Mouse (Mus musculus): Measurements from ENCODE around the gene Hist1h2ad. TPM values are rescaled to one million over a fixed set of nuclear protein-coding genes. Genes with fewer than 3 reads are reported as not detected.
"Not testable (repeated sequence)": the region's sequence is repeated elsewhere in the genome, so short reads cannot be mapped to it uniquely, and the experiment has no call there.

The Hist1h2ad gene
- 2.2 and 3.2 TPM in 2 replicates for polyA plus RNA-seq (2014; fragmentation: Nextera tagmentation; extraction: Ambion mirVana)

GRCm38 (mm10) chr13:23573898-23574524, at the start of gene Hist1h2ad, which contains the start of gene Hist1h2bf:
Hist1h2ad (plus strand) TSS chr13:23574381.
Hist1h2bf (minus strand) TSS chr13:23574196.
- Histone ChIP-seq H3K4me1 (ENCODE audit: control insufficient read depth, insufficient read depth, low read length) (peaks cover 28% of the 10 kb centered on the region), H3K27ac (ENCODE audit: low read depth, low read length) (peak within 1 kb of the TSS; percentile 93), H3K4me2 (ENCODE audit: low read length) (peak within 1 kb of the TSS; percentile 83), H3K9ac (ENCODE audit: low read length) (peak within 1 kb of the TSS; percentile 84), H3K4me3 (ENCODE audit: low read depth, low read length) (peak within 1 kb of the TSS; percentile 46)
- ATAC-seq, result peak; percentile 90
- peak; percentile 100 for DNase-seq (ENCODE audit: low spot score)
- not testable (repeated sequence) for H3K27me3 ChIP-seq (replicated peaks; ENCODE audit: control insufficient read depth, insufficient read depth, low read length); H3K9me3 ChIP-seq (replicated peaks; ENCODE audit: control insufficient read depth, low read length); H3K36me3 ChIP-seq (ENCODE audit: control insufficient read depth, insufficient read depth, low read length)
- WGBS, result under 1% methylated on average over 22 of the region's 42 CpGs

GRCm38 (mm10) chr13:23524654-23525053, 49.5 kb upstream of the Hist1h2ad start:
- Histone ChIP-seq H3K4me3 (ENCODE audit: low read depth, low read length) (no peak overlapping the region), H3K27ac (ENCODE audit: low read depth, low read length) (no peak overlapping the region), H3K4me1 (ENCODE audit: control insufficient read depth, insufficient read depth, low read length) (peaks cover 4% of the 10 kb centered on the region), H3K27me3 (replicated peaks; ENCODE audit: control insufficient read depth, insufficient read depth, low read length) (no peaks in the 10 kb centered on the region), H3K36me3 (ENCODE audit: control insufficient read depth, insufficient read depth, low read length) (no peaks in the 10 kb centered on the region), H3K9ac (ENCODE audit: low read length) (no peak overlapping the region), H3K9me3 (replicated peaks; ENCODE audit: control insufficient read depth, low read length) (no peaks in the 10 kb centered on the region), H3K4me2 (ENCODE audit: low read length) (no peak overlapping the region)
- ATAC-seq (peak; percentile 33; the same call in 1 of the 2 replicates), DNase-seq (ENCODE audit: low spot score) (peak; percentile 92)
- WGBS, result 8% methylated on average over 5 of the region's 5 CpGs

DNA sequence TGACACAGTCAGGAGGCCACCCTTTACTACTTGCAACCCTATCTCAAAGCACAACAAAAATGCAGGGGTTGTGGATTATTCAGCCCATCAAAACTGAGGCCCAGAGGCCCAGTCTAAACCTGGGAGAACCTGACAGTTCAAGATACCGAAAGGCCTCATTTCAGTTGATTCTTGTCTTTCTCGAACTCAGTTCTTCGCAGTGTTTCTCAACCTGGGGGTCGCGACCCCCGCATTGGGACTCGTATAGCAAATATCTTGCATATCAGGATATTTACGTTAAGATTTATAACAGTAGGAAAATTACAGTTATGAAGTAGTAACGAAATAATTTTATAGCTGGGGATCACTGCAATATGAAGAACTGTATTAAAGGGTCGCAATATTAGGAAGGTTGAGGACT, 48.3 kb upstream of the Hist1h2ad start:
- Histone ChIP-seq H3K27ac (ENCODE audit: low read depth, low read length) (no peak overlapping the region), H3K9me3 (replicated peaks; ENCODE audit: control insufficient read depth, low read length) (no peaks in the 10 kb centered on the region), H3K4me1 (ENCODE audit: control insufficient read depth, insufficient read depth, low read length) (peaks cover 6% of the 10 kb centered on the region), H3K4me3 (ENCODE audit: low read depth, low read length) (peak overlapping the region; percentile 40), H3K27me3 (replicated peaks; ENCODE audit: control insufficient read depth, insufficient read depth, low read length) (no peaks in the 10 kb centered on the region), H3K9ac (ENCODE audit: low read length) (peak overlapping the region; percentile 58; the same call in 1 of the 2 replicates), H3K4me2 (ENCODE audit: low read length) (peak overlapping the region; percentile 53), H3K36me3 (ENCODE audit: control insufficient read depth, insufficient read depth, low read length) (no peaks in the 10 kb centered on the region)
- 2% methylated on average over 10 of the region's 10 CpGs for WGBS
- no peak for ATAC-seq
- no peak for DNase-seq (ENCODE audit: low spot score)

DNA sequence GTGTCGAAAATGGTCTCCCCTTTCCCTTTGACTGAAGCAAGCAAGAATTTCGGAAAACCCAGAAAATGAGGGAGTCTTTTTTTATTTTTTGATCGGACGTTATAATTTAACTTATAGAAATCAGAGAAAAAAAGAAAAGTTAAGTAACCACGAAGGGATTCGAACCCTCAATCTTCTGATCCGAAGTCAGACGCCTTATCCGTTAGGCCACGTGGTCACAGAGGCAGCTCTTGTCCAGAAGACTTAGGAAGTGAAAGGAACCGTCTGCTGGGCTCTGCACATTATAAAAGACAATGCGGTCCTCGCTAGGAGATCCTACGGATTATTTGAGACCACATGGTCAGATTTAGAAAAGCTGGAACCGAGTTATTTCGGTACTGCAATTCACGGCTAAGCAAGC, 47.9 kb upstream of the Hist1h2ad start:
- H3K4me3 ChIP-seq (ENCODE audit: low read depth, low read length), result peak overlapping the region; percentile 40
- under 1% methylated on average over 17 of the region's 17 CpGs for WGBS
- peak; percentile 97 for DNase-seq (ENCODE audit: low spot score)
- H3K4me2 ChIP-seq (ENCODE audit: low read length), result peak overlapping the region; percentile 53
- H3K9ac ChIP-seq (ENCODE audit: low read length), result peak overlapping the region; percentile 58; the same call in 1 of the 2 replicates
- H3K4me1 ChIP-seq (ENCODE audit: control insufficient read depth, insufficient read depth, low read length), result peaks cover 6% of the 10 kb centered on the region
- ATAC-seq, result peak; percentile 50
- no peaks in the 10 kb centered on the region for H3K36me3 ChIP-seq (ENCODE audit: control insufficient read depth, insufficient read depth, low read length)
- H3K27me3 ChIP-seq (replicated peaks; ENCODE audit: control insufficient read depth, insufficient read depth, low read length), result no peaks in the 10 kb centered on the region
- H3K9me3 ChIP-seq (replicated peaks; ENCODE audit: control insufficient read depth, low read length), result no peaks in the 10 kb centered on the region
- H3K27ac ChIP-seq (ENCODE audit: low read depth, low read length), result peak overlapping the region; percentile 53; the same call in 1 of the 2 replicates

DNA sequence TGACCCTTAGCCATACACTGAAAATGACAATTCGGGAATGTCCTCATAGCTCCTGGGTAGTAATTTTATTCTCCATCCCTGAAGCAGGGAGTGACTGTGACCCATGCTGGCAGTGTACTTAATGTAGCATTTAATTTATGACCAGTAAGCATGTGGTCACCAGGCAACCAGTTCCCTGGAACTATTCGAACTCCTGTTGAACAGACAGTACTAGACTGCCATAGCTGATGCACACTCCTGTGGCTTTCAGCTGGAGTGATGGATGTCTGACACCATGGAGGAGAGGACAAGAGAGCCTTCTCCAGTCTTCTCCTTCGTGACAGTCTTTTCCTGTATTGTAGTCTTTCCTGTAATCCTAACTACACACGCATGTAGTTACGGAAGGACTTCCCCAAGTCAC, 45.2 kb upstream of the Hist1h2ad start:
- WGBS, result 82% methylated on average over 5 of the region's 5 CpGs
- no peak overlapping the region for H3K9ac ChIP-seq (ENCODE audit: low read length)
- H3K9me3 ChIP-seq (replicated peaks; ENCODE audit: control insufficient read depth, low read length), result no peaks in the 10 kb centered on the region
- no peak overlapping the region for H3K4me3 ChIP-seq (ENCODE audit: low read depth, low read length)
- 0 out of 2 replicates have a peak overlapping the region, but pooled peaks have one; percentile 7 for H3K4me2 ChIP-seq (ENCODE audit: low read length)
- H3K4me1 ChIP-seq (ENCODE audit: control insufficient read depth, insufficient read depth, low read length), result peaks cover 19% of the 10 kb centered on the region
- no peak overlapping the region for H3K27ac ChIP-seq (ENCODE audit: low read depth, low read length)
- DNase-seq (ENCODE audit: low spot score) (no peak), ATAC-seq (no peak)
- no peaks in the 10 kb centered on the region for H3K36me3 ChIP-seq (ENCODE audit: control insufficient read depth, insufficient read depth, low read length)
- no peaks in the 10 kb centered on the region for H3K27me3 ChIP-seq (replicated peaks; ENCODE audit: control insufficient read depth, insufficient read depth, low read length)

DNA sequence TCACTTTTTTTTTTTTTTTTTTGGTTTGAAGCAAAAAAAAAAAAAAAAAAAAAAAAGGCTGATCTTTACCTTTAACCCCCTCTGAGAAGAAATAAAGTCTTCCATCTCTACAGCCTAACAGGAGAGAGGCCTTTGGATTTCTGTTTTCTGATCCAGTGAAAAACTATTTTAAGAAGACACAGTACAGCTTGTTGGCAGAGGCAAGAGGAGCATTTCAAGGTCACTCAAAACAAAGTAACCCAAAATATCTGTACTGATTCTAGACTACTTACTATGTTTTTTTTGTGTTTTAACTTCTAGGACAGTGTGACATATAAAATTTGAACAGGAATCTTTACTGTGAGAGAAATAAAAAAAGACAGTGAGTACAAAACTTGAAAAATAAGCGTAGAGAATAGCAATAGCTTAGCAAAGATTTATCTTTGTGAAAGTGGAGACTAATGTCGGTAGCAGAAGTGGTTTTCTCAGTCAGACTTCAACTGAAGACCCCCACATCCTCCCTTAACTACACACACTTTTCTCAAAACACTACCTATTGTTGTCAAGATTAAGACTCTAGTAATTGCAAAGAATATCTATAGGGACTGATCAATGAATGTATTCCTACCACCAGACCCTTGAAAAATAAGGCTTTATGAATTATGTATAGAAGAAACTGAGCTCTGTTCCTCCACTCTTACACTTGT, 44.6 kb upstream of the Hist1h2ad start:
- ATAC-seq (no peak), DNase-seq (ENCODE audit: low spot score) (no peak)
- Histone ChIP-seq H3K9me3 (replicated peaks; ENCODE audit: control insufficient read depth, low read length) (no peaks in the 10 kb centered on the region), H3K27me3 (replicated peaks; ENCODE audit: control insufficient read depth, insufficient read depth, low read length) (no peaks in the 10 kb centered on the region), H3K36me3 (ENCODE audit: control insufficient read depth, insufficient read depth, low read length) (no peaks in the 10 kb centered on the region), H3K4me2 (ENCODE audit: low read length) (peak overlapping the region; percentile 59), H3K4me1 (ENCODE audit: control insufficient read depth, insufficient read depth, low read length) (peaks cover 20% of the 10 kb centered on the region), H3K27ac (ENCODE audit: low read depth, low read length) (peak overlapping the region; percentile 95), H3K9ac (ENCODE audit: low read length) (peak overlapping the region; percentile 78), H3K4me3 (ENCODE audit: low read depth, low read length) (peak overlapping the region; percentile 43)
- WGBS, result 24% methylated on average over 2 of the region's 2 CpGs

DNA sequence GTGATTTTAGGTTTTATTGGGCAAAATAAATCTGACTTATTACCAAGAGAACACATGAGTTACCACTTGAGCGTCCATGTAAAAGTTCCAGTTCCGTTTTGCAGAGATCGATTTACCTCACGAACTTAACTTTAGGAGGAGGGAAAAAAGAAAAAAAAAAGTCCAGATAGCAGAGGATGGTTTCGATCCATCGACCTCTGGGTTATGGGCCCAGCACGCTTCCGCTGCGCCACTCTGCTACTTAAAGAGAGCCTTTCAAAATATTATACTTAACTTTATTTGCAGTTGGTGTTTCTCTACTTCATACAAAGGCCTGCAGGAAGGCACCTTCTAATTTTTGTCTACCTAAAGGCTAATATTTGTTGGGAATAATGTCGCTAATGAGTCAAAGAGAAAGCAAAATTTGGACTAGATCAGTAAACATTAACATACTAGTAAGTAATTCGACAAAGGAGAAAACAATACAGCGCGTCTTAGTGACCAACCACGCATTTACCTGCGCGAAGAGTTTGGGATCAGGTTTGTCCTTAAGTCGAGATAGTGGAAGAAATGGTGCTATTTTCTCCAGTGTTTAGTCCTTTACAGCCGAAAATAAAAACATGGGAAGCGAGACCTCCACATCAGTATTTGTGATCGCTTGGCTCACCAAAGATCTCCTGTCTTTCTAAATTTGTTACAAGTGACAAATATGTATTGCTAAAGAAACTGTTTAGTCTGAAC, 43.8 kb upstream of the Hist1h2ad start:
- ATAC-seq (no peak), DNase-seq (ENCODE audit: low spot score) (peak; percentile 75)
- Histone ChIP-seq H3K4me2 (ENCODE audit: low read length) (peak overlapping the region; percentile 59), H3K36me3 (ENCODE audit: control insufficient read depth, insufficient read depth, low read length) (no peaks in the 10 kb centered on the region), H3K9me3 (replicated peaks; ENCODE audit: control insufficient read depth, low read length) (no peaks in the 10 kb centered on the region), H3K4me3 (ENCODE audit: low read depth, low read length) (peak overlapping the region; percentile 43), H3K9ac (ENCODE audit: low read length) (peak overlapping the region; percentile 78), H3K4me1 (ENCODE audit: control insufficient read depth, insufficient read depth, low read length) (peaks cover 22% of the 10 kb centered on the region), H3K27me3 (replicated peaks; ENCODE audit: control insufficient read depth, insufficient read depth, low read length) (no peaks in the 10 kb centered on the region), H3K27ac (ENCODE audit: low read depth, low read length) (peak overlapping the region; percentile 95)
- under 1% methylated on average over 20 of the region's 20 CpGs for WGBS

- Histone ChIP-seq H3K4me1 (ENCODE audit: control insufficient read depth, insufficient read depth, low read length) (peaks cover 23% of the 10 kb centered on the region), H3K36me3 (ENCODE audit: control insufficient read depth, insufficient read depth, low read length) (no peaks in the 10 kb centered on the region), H3K27me3 (replicated peaks; ENCODE audit: control insufficient read depth, insufficient read depth, low read length) (no peaks in the 10 kb centered on the region), H3K4me3 (ENCODE audit: low read depth, low read length) (peak within 1 kb of the TSS; percentile 43), H3K27ac (ENCODE audit: low read depth, low read length) (peak within 1 kb of the TSS; percentile 95), H3K9me3 (replicated peaks; ENCODE audit: control insufficient read depth, low read length) (no peaks in the 10 kb centered on the region), H3K9ac (ENCODE audit: low read length) (peak within 1 kb of the TSS; percentile 78), H3K4me2 (ENCODE audit: low read length) (peak within 1 kb of the TSS; percentile 59)
- ATAC-seq (peak; percentile 80), DNase-seq (ENCODE audit: low spot score) (peak; percentile 99)
- WGBS, result under 1% methylated on average over 48 of the region's 70 CpGs
Observed at GRCm38 (mm10) chr13:23530901-23531875, 43.0 kb upstream of the Hist1h2ad start, which contains the start of gene Hist1h4h. Hist1h4h (plus strand) TSS chr13:23531050.

All from forebrain, embryonic 14.5 days (tissue).